Mouse (Mus musculus) embryonic facial prominence, embryonic 11.5 days (tissue): ENCODE data around the gene Atp6v1e2. TPM values are rescaled to one million over a fixed set of nuclear protein-coding genes. Genes with fewer than 3 reads are reported as not detected.

Experiments
- ATAC-seq: fragments of 200-750 bp; cut with Nextera tagmentation; replicated peaks from 2 replicates; pipeline ENCODE4 v1.8.0; 2017; ENCODE audit warnings: low read depth; ENCODE audit not compliant: insufficient number of reproducible peaks, low FRiP score, low TSS enrichment
- DNase-seq: peaks from one replicate; pipeline ENCODE4 v3.0.0-alpha.2; 2015; ENCODE audit warnings: low spot score
- H3K27ac ChIP-seq: fragments of 300-500 bp; sonication (generic); replicated peaks from 2 replicates; pipeline ENCODE4 v1.5.1; 2014; ENCODE audit warnings: mild to moderate bottlenecking, low read depth, low read length, control low read depth
- H3K27me3 ChIP-seq: fragments of 300-500 bp; sonication (generic); 2 replicates; pipeline ENCODE4 v1.6.1; 2014; ENCODE audit warnings: mild to moderate bottlenecking, low read length, moderate library complexity, mixed read lengths; ENCODE audit not compliant: control insufficient read depth, insufficient read depth
- H3K36me3 ChIP-seq: fragments of 300-500 bp; sonication (generic); replicated peaks from 2 replicates; pipeline ENCODE4 v1.6.1; 2014; ENCODE audit warnings: low read depth, mild to moderate bottlenecking, low read length, moderate library complexity, mixed read lengths; ENCODE audit not compliant: control insufficient read depth, insufficient read depth
- H3K4me1 ChIP-seq: fragments of 300-500 bp; sonication (generic); 2 replicates; pipeline ENCODE4 v1.6.1; 2014; ENCODE audit warnings: low read length, mixed read lengths; ENCODE audit not compliant: control insufficient read depth, insufficient read depth
- H3K4me2 ChIP-seq: fragments of 300-500 bp; sonication (generic); 2 replicates; pipeline ENCODE4 v1.6.1; 2014; ENCODE audit warnings: low read depth, mild to moderate bottlenecking, control low read depth, low read length, moderate library complexity
- H3K4me3 ChIP-seq: fragments of 300-500 bp; sonication (generic); 2 replicates; pipeline ENCODE4 v1.5.1; 2014; ENCODE audit warnings: low read depth, low read length, control low read depth
- H3K9ac ChIP-seq: fragments of 300-500 bp; sonication (generic); replicated peaks from 2 replicates; pipeline ENCODE4 v1.6.1; 2014; ENCODE audit warnings: mild to moderate bottlenecking, control low read depth, low read length
- H3K9me3 ChIP-seq: fragments of 300-500 bp; sonication (generic); replicated peaks from 2 replicates; pipeline ENCODE4 v1.6.1; 2016; ENCODE audit warnings: mild to moderate bottlenecking, low read length, inconsistent platforms, mixed read lengths; ENCODE audit not compliant: control insufficient read depth
- WGBS: fragments of 180-500 bp; shearing (Covaris S2); extraction: QIAGEN DNeasy Blood & Tissue Kit; methylation state at CpG from one replicate; pipeline ENCODE4 v1.1.7; 2014; 5-methylcytosine and 5-hydroxymethylcytosine counted together
- polyA plus RNA-seq: library from polyadenylated mRNA; unstranded; fragments of >200 nt; fragmentation: Nextera tagmentation; extraction: Ambion mirVana; gene quantifications from 2 replicates; pipeline ENCODE4 v1.2.1, GENCODE M21; 2014

The Atp6v1e2 gene
- polyA plus RNA-seq, 1 experiment from 2014 or later: not detected

GRCm38 (mm10) chr17:86926836-86927235, 20.9 kb downstream of the Atp6v1e2 start:
- ATAC-seq: no peak
- Histone ChIP-seq H3K4me3 (no peak overlapping the region), H3K27me3 (no peaks in the 10 kb centered on the region), H3K9ac (no peak overlapping the region), H3K36me3 (no peaks in the 10 kb centered on the region), H3K4me1 (no peaks in the 10 kb centered on the region), H3K27ac (no peak overlapping the region), H3K9me3 (no peaks in the 10 kb centered on the region), H3K4me2 (no peak overlapping the region)
- WGBS: 91% methylated on average over 3 of the region's 3 CpGs
- no peak for DNase-seq

GRCm38 (mm10) chr17:86924679-86925078, 23.0 kb downstream of the Atp6v1e2 start:
- Histone ChIP-seq H3K27me3 (no peaks in the 10 kb centered on the region), H3K4me3 (no peak overlapping the region), H3K4me1 (no peaks in the 10 kb centered on the region), H3K4me2 (no peak overlapping the region), H3K9me3 (no peaks in the 10 kb centered on the region), H3K9ac (0 out of 2 replicates have a peak overlapping the region, but pooled peaks have one; percentile 18), H3K36me3 (no peaks in the 10 kb centered on the region), H3K27ac (no peak overlapping the region)
- DNase-seq (no peak), ATAC-seq (no peak)
- 76% methylated on average over 3 of the region's 3 CpGs for WGBS

- H3K4me2 ChIP-seq: no peak overlapping the region
- no peaks in the 10 kb centered on the region for H3K9me3 ChIP-seq
- DNase-seq (no peak), ATAC-seq (no peak)
- H3K9ac ChIP-seq: no peak overlapping the region
- H3K36me3 ChIP-seq: no peaks in the 10 kb centered on the region
- WGBS: 87% methylated on average over 11 of the region's 11 CpGs
- no peaks in the 10 kb centered on the region for H3K4me1 ChIP-seq
- H3K4me3 ChIP-seq: no peak overlapping the region
- H3K27ac ChIP-seq: no peak overlapping the region
- no peaks in the 10 kb centered on the region for H3K27me3 ChIP-seq
Observed at GRCm38 (mm10) chr17:86919729-86920128, 28.0 kb downstream of the Atp6v1e2 start.

GRCm38 (mm10) chr17:86918786-86919185, 28.9 kb downstream of the Atp6v1e2 start:
- Histone ChIP-seq H3K27ac (no peak overlapping the region), H3K36me3 (no peaks in the 10 kb centered on the region), H3K9ac (no peak overlapping the region), H3K4me3 (no peak overlapping the region), H3K9me3 (no peaks in the 10 kb centered on the region), H3K4me1 (no peaks in the 10 kb centered on the region), H3K4me2 (no peak overlapping the region), H3K27me3 (no peaks in the 10 kb centered on the region)
- DNase-seq (no peak), ATAC-seq (no peak)
- 77% methylated on average over 6 of the region's 6 CpGs for WGBS

- Histone ChIP-seq H3K27ac (no peak within 1 kb of the TSS), H3K36me3 (no peaks in the 10 kb centered on the region), H3K4me2 (no peak within 1 kb of the TSS), H3K27me3 (no peaks in the 10 kb centered on the region), H3K9ac (no peak within 1 kb of the TSS), H3K4me1 (no peaks in the 10 kb centered on the region), H3K4me3 (no peak within 1 kb of the TSS), H3K9me3 (no peaks in the 10 kb centered on the region)
- no peak for DNase-seq
- 90% methylated on average over 10 of the region's 10 CpGs for WGBS
- ATAC-seq: no peak
Observed at GRCm38 (mm10) chr17:86917048-86917447, 30.6 kb downstream of the Atp6v1e2 start, which contains the start of gene Tmem247. TSS of gene Tmem247 (plus strand) at chr17:86917348.

- no peak for DNase-seq
- Histone ChIP-seq H3K4me1 (no peaks in the 10 kb centered on the region), H3K9ac (no peak overlapping the region), H3K9me3 (no peaks in the 10 kb centered on the region), H3K27ac (no peak overlapping the region), H3K4me2 (no peak overlapping the region), H3K27me3 (no peaks in the 10 kb centered on the region), H3K4me3 (no peak overlapping the region), H3K36me3 (no peaks in the 10 kb centered on the region)
- ATAC-seq: no peak
- WGBS: 77% methylated on average over 4 of the region's 4 CpGs
Observed at GRCm38 (mm10) chr17:86915540-86915939, 32.2 kb downstream of the Atp6v1e2 start.

- no peak overlapping the region for H3K27ac ChIP-seq
- H3K36me3 ChIP-seq: no peaks in the 10 kb centered on the region
- no peaks in the 10 kb centered on the region for H3K9me3 ChIP-seq
- ATAC-seq (no peak), DNase-seq (no peak)
- no peak overlapping the region for H3K4me2 ChIP-seq
- no peaks in the 10 kb centered on the region for H3K4me1 ChIP-seq
- 76% methylated on average over 7 of the region's 7 CpGs for WGBS
- H3K9ac ChIP-seq: no peak overlapping the region
- H3K4me3 ChIP-seq: no peak overlapping the region
- no peaks in the 10 kb centered on the region for H3K27me3 ChIP-seq
Observed at GRCm38 (mm10) chr17:86913003-86913607, 34.6 kb downstream of the Atp6v1e2 start.

GRCm38 (mm10) chr17:86911261-86911660, 36.4 kb downstream of the Atp6v1e2 start:
- DNase-seq (no peak), ATAC-seq (no peak)
- WGBS: 79% methylated on average over 5 of the region's 5 CpGs
- Histone ChIP-seq H3K27ac (no peak overlapping the region), H3K4me1 (no peaks in the 10 kb centered on the region), H3K36me3 (no peaks in the 10 kb centered on the region), H3K4me2 (no peak overlapping the region), H3K9me3 (no peaks in the 10 kb centered on the region), H3K27me3 (no peaks in the 10 kb centered on the region), H3K4me3 (no peak overlapping the region), H3K9ac (no peak overlapping the region; the same call in 1 of the 2 replicates)
